Mouse (Mus musculus) limb, embryonic 10.5 days (tissue): ENCODE results near the gene B4galnt1. TPM values are rescaled to one million over a fixed set of nuclear protein-coding genes. Genes with fewer than 3 reads are reported as not detected.
A peak's percentile ranks its signal among the peaks of the same experiment; 100 is the strongest.

Experiments
- DNase-seq: peaks from one replicate; pipeline ENCODE4 v3.0.0-alpha.2; 2017; ENCODE audit warnings: low spot score
- H3K27ac ChIP-seq: fragments of 300-500 bp; sonication (generic); 2 replicates; pipeline ENCODE4 v1.5.1; 2016; ENCODE audit warnings: mild to moderate bottlenecking
- H3K27me3 ChIP-seq: fragments of 300-500 bp; sonication (generic); 2 replicates; pipeline ENCODE4 v1.6.1; 2016; ENCODE audit warnings: low read depth, mild to moderate bottlenecking; ENCODE audit not compliant: poor library complexity, severe bottlenecking
- H3K36me3 ChIP-seq: fragments of 300-500 bp; sonication (generic); 2 replicates; pipeline ENCODE4 v1.6.1; 2016; ENCODE audit warnings: mild to moderate bottlenecking, moderate library complexity
- H3K4me1 ChIP-seq: fragments of 300-500 bp; sonication (generic); 2 replicates; pipeline ENCODE4 v1.6.1; 2016
- H3K4me3 ChIP-seq: fragments of 300-500 bp; sonication (generic); 2 replicates; pipeline ENCODE4 v1.5.1; 2016; ENCODE audit warnings: mild to moderate bottlenecking, moderate library complexity
- H3K9me3 ChIP-seq: fragments of 300-500 bp; sonication (generic); replicated peaks from 2 replicates; pipeline ENCODE4 v1.6.1; 2016; ENCODE audit warnings: mild to moderate bottlenecking
- WGBS: fragments of 180-500 bp; shearing (Covaris S2); methylation state at CpG from one replicate; pipeline ENCODE4 v1.1.7; 2016; 5-methylcytosine and 5-hydroxymethylcytosine counted together
- polyA plus RNA-seq: library from polyadenylated mRNA; unstranded; fragments of >200 nt; fragmentation: Nextera tagmentation; extraction: Ambion mirVana; gene quantifications from 2 replicates; pipeline ENCODE4 v1.2.1, GENCODE M21; 2016

The B4galnt1 gene
- polyA plus RNA-seq = 2.8 and 3.4 TPM in 2 replicates

- 2% methylated on average over 52 of the region's 52 CpGs for WGBS
- peak within 1 kb of the TSS; percentile 83 for H3K27ac ChIP-seq
- no peaks in the 10 kb centered on the region for H3K9me3 ChIP-seq
- no peaks in the 10 kb centered on the region for H3K36me3 ChIP-seq
- H3K27me3 ChIP-seq = peaks cover 74% of the 10 kb centered on the region
- DNase-seq = peak; percentile 86
- H3K4me1 ChIP-seq = peaks cover 34% of the 10 kb centered on the region
- H3K4me3 ChIP-seq = peak within 1 kb of the TSS; percentile 70
Observed at GRCm38 (mm10) chr10:127164631-127165353, at the start of gene B4galnt1. Gene B4galnt1, plus strand, starts transcription at chr10:127165225.

DNA sequence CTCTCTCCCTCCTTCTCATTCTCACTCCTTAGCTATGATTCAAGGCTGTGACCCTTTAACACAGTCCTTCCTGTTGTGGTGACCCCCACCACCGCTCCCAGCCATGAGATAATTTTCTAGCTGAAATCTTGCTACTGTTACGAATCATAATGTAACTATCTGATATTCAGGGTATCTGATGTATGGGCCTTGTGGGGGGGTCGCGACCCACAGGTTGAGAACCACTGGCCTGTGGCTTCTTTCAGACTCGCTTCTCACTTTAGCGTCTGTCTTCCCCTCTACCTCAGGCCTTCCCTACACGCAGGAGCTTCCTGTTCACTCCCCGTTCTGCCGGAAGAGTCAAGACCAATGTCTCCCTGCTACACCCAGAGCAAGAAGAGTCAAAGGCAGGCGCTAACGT is 46.6 kb upstream of the B4galnt1 start:
- no peak for DNase-seq
- H3K27me3 ChIP-seq = no peaks in the 10 kb centered on the region
- 92% methylated on average over 11 of the region's 11 CpGs for WGBS
- H3K27ac ChIP-seq = no peak overlapping the region
- H3K4me1 ChIP-seq = peaks cover 24% of the 10 kb centered on the region
- no peaks in the 10 kb centered on the region for H3K9me3 ChIP-seq
- H3K36me3 ChIP-seq = peaks cover 44% of the 10 kb centered on the region
- no peak overlapping the region for H3K4me3 ChIP-seq

- Histone ChIP-seq H3K4me3 (no peak overlapping the region), H3K9me3 (no peaks in the 10 kb centered on the region), H3K27me3 (no peaks in the 10 kb centered on the region), H3K36me3 (peaks cover 44% of the 10 kb centered on the region), H3K4me1 (peaks cover 25% of the 10 kb centered on the region), H3K27ac (no peak overlapping the region)
- WGBS = 94% methylated on average over 10 of the region's 10 CpGs
- DNase-seq = no peak
Observed at GRCm38 (mm10) chr10:127119229-127119628, 45.8 kb upstream of the B4galnt1 start.

DNA sequence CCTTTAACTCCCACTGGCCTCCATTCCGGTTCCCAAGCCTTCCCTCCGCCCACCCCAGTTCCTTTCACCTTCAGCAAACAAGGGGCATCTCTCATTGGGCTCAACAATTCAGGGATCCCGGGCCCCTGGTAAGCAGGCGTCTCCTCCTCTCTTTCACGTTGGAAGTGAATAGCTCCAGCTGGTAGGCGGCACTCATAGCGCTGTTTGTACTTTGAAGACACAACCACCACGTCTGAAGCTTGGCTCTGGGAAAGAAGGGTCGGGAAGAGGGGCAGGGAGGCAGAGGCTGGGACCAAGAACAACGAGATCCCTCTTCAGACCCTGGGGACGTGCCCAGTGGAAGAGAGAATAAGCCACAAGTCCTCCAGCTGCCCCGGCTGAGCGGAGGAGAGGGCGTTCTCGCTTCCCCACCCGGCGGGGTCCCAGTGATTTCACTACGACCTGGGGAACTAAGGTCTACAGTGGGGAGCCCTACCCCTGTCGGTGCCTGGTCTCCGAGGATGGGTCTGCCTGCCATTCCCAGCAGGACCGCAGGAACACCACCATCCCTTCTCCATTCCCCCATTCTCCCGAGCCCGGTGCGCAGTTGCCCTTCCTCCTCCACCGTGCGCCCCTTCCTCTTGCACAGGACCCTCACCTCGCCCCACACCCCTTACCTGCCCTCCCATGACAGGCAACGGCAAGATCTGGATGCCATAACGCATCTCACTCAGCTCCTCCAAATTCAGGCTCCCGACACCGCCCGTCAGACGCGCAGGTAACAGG is 44.5 kb upstream of the B4galnt1 start:
- H3K27me3 ChIP-seq = no peaks in the 10 kb centered on the region
- DNase-seq = no peak
- peak overlapping the region; percentile 86 for H3K4me3 ChIP-seq
- peaks cover 25% of the 10 kb centered on the region for H3K4me1 ChIP-seq
- 5% methylated on average over 34 of the region's 34 CpGs for WGBS
- H3K9me3 ChIP-seq = no peaks in the 10 kb centered on the region
- H3K27ac ChIP-seq = peak overlapping the region; percentile 79
- peaks cover 40% of the 10 kb centered on the region for H3K36me3 ChIP-seq

GRCm38 (mm10) chr10:127121066-127121477 is 44.0 kb upstream of the B4galnt1 start, which contains the start of gene Os9:
Gene Os9, minus strand, starts transcription at chr10:127121131.
- no peaks in the 10 kb centered on the region for H3K9me3 ChIP-seq
- peak within 1 kb of the TSS; percentile 79 for H3K27ac ChIP-seq
- H3K4me3 ChIP-seq = peak within 1 kb of the TSS; percentile 86
- under 1% methylated on average over 19 of the region's 19 CpGs for WGBS
- DNase-seq = peak; percentile 94
- no peaks in the 10 kb centered on the region for H3K27me3 ChIP-seq
- H3K36me3 ChIP-seq = peaks cover 34% of the 10 kb centered on the region
- H3K4me1 ChIP-seq = peaks cover 25% of the 10 kb centered on the region

DNA sequence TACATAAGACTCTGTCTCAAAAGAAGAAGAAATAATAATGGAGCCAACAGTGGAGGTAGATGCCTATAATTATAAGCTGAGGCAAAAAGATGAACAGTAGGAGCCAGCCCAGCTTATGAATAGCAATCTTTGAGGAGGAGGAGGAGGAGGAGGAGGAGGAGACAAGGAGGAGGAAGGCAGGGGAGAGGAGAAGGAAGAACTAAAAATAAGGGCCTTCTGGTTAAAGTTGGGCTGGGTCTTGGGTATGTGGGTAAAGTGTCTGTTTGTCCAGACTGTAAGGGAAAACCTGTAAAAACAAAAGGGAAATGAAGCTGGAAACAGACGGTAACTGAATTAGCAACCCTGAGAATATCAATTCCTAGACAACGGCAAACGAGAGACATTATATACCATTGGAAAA is 43.0 kb upstream of the B4galnt1 start:
- DNase-seq = no peak
- H3K27me3 ChIP-seq = no peaks in the 10 kb centered on the region
- H3K4me3 ChIP-seq = no peak overlapping the region

GRCm38 (mm10) chr10:127122784-127123435 is 42.1 kb upstream of the B4galnt1 start:
- H3K36me3 ChIP-seq = peaks cover 17% of the 10 kb centered on the region
- peak overlapping the region; percentile 44 for H3K4me3 ChIP-seq
- WGBS = 15% methylated on average over 13 of the region's 13 CpGs
- H3K27me3 ChIP-seq = no peaks in the 10 kb centered on the region
- H3K27ac ChIP-seq = peak overlapping the region; percentile 50
- peak; percentile 52 for DNase-seq
- no peaks in the 10 kb centered on the region for H3K9me3 ChIP-seq
- H3K4me1 ChIP-seq = peaks cover 25% of the 10 kb centered on the region

More for the DNA sequence above, 43.0 kb upstream of the B4galnt1 start:
- no peak overlapping the region for H3K27ac ChIP-seq
- peaks cover 25% of the 10 kb centered on the region for H3K4me1 ChIP-seq
- no peaks in the 10 kb centered on the region for H3K9me3 ChIP-seq
- 90% methylated on average over 3 of the region's 3 CpGs for WGBS
- peaks cover 25% of the 10 kb centered on the region for H3K36me3 ChIP-seq

- peak; percentile 72 for DNase-seq
- no peak overlapping the region; the same call in none of the 2 replicates for H3K27ac ChIP-seq
- H3K27me3 ChIP-seq = no peaks in the 10 kb centered on the region
- peaks cover 12% of the 10 kb centered on the region for H3K36me3 ChIP-seq
- no peaks in the 10 kb centered on the region for H3K9me3 ChIP-seq
- H3K4me1 ChIP-seq = peaks cover 25% of the 10 kb centered on the region
- WGBS = 12% methylated on average over 4 of the region's 4 CpGs
- H3K4me3 ChIP-seq = peak overlapping the region; percentile 44
Observed at GRCm38 (mm10) chr10:127123436-127123805, 41.6 kb upstream of the B4galnt1 start.

DNA sequence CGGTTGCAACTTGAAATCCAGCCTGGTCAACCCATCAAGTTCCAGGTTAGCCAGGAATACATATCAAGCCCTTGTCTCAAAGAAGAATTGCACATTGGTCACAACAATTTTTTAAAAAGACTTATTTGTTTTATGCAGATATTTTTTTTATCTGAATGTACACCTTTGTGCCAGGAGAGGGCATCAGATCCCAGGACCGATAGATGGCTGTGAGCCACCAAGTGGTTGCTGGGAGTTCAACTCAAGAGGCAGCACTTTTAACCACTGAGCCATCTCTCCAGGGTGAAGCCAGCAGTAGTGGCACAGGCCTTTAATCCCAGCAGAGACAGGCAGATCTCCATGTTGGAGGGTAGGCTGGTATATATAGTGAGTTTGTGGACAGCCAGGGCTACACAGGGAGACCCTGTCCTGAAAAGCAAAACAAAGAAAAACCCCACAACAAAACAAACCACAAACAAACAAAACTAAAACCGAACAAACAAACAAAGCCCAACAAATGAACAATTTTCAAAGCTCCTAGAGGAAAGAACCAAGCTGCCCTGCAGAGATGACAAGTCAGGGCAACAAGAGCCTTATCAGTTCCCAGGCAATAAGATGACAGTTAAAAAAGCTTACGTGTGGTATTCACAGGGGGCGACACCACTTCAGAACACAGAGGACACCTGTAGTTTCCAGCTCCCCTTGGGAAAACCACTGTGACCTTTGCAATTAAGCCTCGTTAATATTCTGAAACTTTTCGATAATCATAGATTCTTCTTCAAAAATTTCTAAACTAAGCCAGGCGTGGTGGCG is 39.6 kb upstream of the B4galnt1 start:
- no peaks in the 10 kb centered on the region for H3K36me3 ChIP-seq
- WGBS = 77% methylated on average over 9 of the region's 9 CpGs
- no peak for DNase-seq

DNA sequence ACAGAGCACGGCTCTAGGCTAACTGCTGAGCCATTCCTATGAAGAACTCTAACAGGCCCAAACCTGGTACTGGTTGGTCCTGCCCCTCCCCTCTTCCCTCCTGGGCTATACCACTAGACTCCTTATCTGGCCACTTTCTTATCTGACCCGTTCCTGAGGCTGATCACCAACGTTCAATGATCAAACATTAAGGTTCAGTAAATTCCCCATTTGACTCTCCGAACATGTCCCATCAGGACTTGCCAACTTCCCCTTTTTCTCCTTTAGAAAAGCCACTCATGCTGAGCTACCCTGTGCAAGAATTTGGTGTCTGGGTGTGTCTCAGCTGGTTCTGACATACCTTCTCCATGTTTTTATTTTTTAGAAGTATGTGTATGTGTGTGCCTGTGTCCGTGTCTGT is 38.4 kb upstream of the B4galnt1 start:
- WGBS = 88% methylated on average over 5 of the region's 5 CpGs
- no peak for DNase-seq

More for the DNA sequence above, 39.6 kb upstream of the B4galnt1 start:
- Histone ChIP-seq H3K4me3 (no peak overlapping the region), H3K9me3 (no peaks in the 10 kb centered on the region), H3K27me3 (no peaks in the 10 kb centered on the region), H3K4me1 (peaks cover 18% of the 10 kb centered on the region), H3K27ac (no peak overlapping the region)

DNA sequence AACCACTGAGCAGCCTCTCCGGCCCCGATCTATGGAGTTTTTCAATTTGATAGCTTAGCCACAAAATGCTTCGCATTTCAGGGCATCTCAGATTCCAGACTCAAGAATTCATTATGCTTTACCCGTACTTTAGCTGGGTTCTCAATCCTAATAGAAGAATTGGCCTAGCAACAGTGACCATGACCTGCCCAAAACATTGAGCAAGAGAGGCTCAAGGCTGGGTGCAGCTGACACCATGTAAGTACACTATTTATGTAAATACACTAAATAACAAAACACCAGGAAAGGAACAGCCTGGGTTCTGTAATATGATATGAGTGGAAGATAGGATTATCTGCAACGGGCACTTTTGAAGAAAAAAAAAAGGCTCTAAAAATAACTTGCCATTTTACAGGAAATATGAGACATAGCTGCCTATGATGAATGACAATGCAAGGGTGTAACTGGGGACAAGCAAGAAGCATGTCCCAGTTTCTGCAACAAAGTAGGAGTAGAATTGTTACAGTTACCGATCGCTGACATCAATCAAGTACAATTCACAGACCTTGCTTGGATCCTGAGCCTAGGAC is 37.2 kb upstream of the B4galnt1 start:
- Histone ChIP-seq H3K4me3 (no peak overlapping the region), H3K36me3 (no peaks in the 10 kb centered on the region), H3K9me3 (no peaks in the 10 kb centered on the region), H3K4me1 (peaks cover 8% of the 10 kb centered on the region), H3K27me3 (no peaks in the 10 kb centered on the region), H3K27ac (no peak overlapping the region)
- DNase-seq = no peak
- WGBS = 85% methylated on average over 7 of the region's 7 CpGs

More for the DNA sequence above, 38.4 kb upstream of the B4galnt1 start:
- Histone ChIP-seq H3K4me1 (peaks cover 14% of the 10 kb centered on the region), H3K36me3 (no peaks in the 10 kb centered on the region), H3K27ac (no peak overlapping the region), H3K9me3 (no peaks in the 10 kb centered on the region), H3K27me3 (no peaks in the 10 kb centered on the region), H3K4me3 (no peak overlapping the region)

GRCm38 (mm10) chr10:127129431-127129830 is 35.6 kb upstream of the B4galnt1 start:
- H3K4me3 ChIP-seq = no peak overlapping the region

More at GRCm38 (mm10) chr10:127129431-127129830, 35.6 kb upstream of the B4galnt1 start:
- 80% methylated on average over 4 of the region's 4 CpGs for WGBS
- DNase-seq = no peak
- no peaks in the 10 kb centered on the region for H3K36me3 ChIP-seq
- H3K27me3 ChIP-seq = no peaks in the 10 kb centered on the region
- no peaks in the 10 kb centered on the region for H3K9me3 ChIP-seq
- H3K27ac ChIP-seq = no peak overlapping the region
- no peaks in the 10 kb centered on the region for H3K4me1 ChIP-seq
